Mouse (Mus musculus) embryonic fibroblast, embryonic 13.5 days (primary cell): Measurements from ENCODE around the gene B230118H07Rik.

ENCODE experiments used
- CTCF ChIP-seq: IDR thresholded peaks from 2 replicates; pipeline ENCODE4 v1.5.1; 2011; ENCODE audit warnings: mild to moderate bottlenecking, control low read depth, low read length, moderate library complexity, borderline replicate concordance; ENCODE audit not compliant: insufficient read depth
- POLR2A ChIP-seq: IDR thresholded peaks from 2 replicates; pipeline ENCODE4 v1.6.1; 2011; ENCODE audit warnings: low read depth, mild to moderate bottlenecking, control low read depth, low read length, moderate library complexity

DNA sequence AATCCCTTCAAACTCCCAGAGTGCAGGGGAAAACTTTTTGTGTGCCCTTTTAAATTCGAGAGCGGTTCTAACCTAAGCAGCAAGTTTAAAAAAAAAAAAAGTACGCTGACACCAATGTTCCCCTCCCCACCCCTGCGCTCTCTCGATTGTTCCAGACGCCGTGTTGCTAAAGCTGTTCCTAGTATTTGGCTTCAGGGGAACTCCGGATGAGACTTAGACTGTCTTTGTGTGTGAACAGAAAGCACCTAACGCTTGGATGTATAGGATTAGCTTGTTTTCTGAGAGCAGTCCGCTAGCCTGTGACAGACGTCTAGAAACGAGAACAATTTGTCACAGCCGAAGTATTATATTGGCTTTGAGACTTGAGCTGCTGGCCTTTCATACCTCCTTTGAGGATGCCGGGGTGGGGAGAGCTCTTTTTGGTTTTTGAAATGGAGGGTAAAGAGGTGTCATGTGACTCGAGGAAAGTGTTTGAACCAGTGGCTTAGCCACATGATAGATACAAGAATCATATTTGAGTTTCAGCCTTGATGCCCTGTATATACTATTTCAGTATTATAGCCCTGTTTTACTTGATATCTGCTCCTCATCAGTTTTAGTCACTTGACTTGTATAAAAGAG, 29.9 kb upstream of the B230118H07Rik start:
- TF ChIP-seq CTCF: no peak
- no peak for TF ChIP-seq POLR2A
